Mouse (Mus musculus): ENCODE measurements around the gene Abcc4. TPM values are rescaled to one million over a fixed set of nuclear protein-coding genes. Genes with fewer than 3 reads are reported as not detected.
A peak's percentile ranks its signal among the peaks of the same experiment; 100 is the strongest.

Abcc4 gene
- total and polyA plus RNA-seq, 2 experiments from 2014 or later, result 2.3 to 4.8 TPM

- H3K36me3 ChIP-seq (ENCODE audit: insufficient read depth, low read length), result no peaks in the 10 kb centered on the region
- no peaks in the 10 kb centered on the region for H3K27me3 ChIP-seq (ENCODE audit: insufficient read depth, low read length)
- DNase-seq (ENCODE audit: low spot score) (no peak), ATAC-seq (no peak)
- no peaks in the 10 kb centered on the region for H3K4me1 ChIP-seq (ENCODE audit: insufficient read depth, low read length)
- H3K9me3 ChIP-seq (ENCODE audit: low read length), result no peaks in the 10 kb centered on the region
- H3K27ac ChIP-seq, result no peak overlapping the region
- no peak overlapping the region for H3K9ac ChIP-seq (replicated peaks; ENCODE audit: low read length)
- H3K4me3 ChIP-seq (ENCODE audit: low read length), result no peak overlapping the region
- 87% methylated on average over 13 of the region's 13 CpGs for WGBS
- TF ChIP-seq CTCF (IDR thresholded peaks at IDR 0.05; ENCODE audit: low read depth), result no peak
- no peak overlapping the region for H3K4me2 ChIP-seq (ENCODE audit: low read depth, low read length)
These were observed 111.6 kb downstream of the Abcc4 start for GRCm38 (mm10) chr14:118594463-118594862.

DNA sequence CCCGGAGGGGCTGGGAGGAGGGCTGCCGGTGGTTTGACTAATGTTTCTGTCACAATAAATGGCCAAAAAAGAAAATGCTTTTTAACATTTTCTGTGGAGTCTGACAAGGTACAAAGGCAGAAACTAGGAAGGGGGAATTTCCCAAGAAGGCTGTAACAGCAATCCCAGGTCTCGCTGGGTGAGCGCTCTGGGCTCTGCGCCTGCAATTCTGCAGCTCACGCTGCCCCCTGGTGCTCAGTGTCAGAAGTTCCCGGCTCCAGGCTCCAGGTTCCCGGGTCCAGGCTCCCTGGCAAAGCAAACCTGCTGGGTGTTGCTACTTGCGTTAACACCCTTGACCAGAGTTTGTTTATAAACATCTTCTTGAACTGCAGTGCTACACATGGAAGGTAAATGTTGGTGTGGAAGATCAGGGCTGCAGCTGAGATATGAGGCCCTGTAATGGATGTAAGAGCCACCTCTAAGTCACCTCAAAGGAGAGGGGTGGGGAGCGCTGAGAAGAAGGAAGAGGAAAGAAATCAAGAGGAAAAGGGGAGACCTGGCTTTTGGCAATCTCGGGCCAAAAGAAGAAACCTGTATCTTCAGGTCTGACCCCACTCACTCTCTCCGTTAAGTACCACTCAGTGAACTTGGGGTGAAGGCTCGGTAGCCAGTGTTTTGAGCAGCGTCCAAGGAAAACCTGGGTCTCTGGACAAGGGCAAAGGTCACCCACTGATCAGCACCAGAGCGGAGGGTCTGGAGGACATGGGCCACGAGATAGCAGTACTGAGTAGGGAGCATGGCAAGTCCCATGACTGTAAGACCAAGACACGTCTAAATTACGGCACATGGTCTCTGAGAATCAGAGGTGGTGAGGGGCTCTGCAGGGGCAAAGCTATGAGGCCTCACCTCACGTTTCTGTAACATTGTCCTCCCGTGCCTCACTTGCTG, 114.3 kb downstream of the Abcc4 start:
- H3K9me3 ChIP-seq (ENCODE audit: low read length), result no peaks in the 10 kb centered on the region
- TF ChIP-seq CTCF (IDR thresholded peaks at IDR 0.05; ENCODE audit: low read depth), result peak; percentile 92
- peak; percentile 91 for DNase-seq (ENCODE audit: low spot score)
- H3K9ac ChIP-seq (replicated peaks; ENCODE audit: low read length), result no peak overlapping the region
- peak; percentile 90 for ATAC-seq
- no peak overlapping the region for H3K4me3 ChIP-seq (ENCODE audit: low read length)
- H3K4me2 ChIP-seq (ENCODE audit: low read depth, low read length), result no peak overlapping the region
- no peaks in the 10 kb centered on the region for H3K36me3 ChIP-seq (ENCODE audit: insufficient read depth, low read length)
- no peak overlapping the region for H3K27ac ChIP-seq
- 50% methylated on average over 20 of the region's 20 CpGs for whole genome bisulfite sequencing
- no peaks in the 10 kb centered on the region for H3K4me1 ChIP-seq (ENCODE audit: insufficient read depth, low read length)
- H3K27me3 ChIP-seq (ENCODE audit: insufficient read depth, low read length), result no peaks in the 10 kb centered on the region

DNA sequence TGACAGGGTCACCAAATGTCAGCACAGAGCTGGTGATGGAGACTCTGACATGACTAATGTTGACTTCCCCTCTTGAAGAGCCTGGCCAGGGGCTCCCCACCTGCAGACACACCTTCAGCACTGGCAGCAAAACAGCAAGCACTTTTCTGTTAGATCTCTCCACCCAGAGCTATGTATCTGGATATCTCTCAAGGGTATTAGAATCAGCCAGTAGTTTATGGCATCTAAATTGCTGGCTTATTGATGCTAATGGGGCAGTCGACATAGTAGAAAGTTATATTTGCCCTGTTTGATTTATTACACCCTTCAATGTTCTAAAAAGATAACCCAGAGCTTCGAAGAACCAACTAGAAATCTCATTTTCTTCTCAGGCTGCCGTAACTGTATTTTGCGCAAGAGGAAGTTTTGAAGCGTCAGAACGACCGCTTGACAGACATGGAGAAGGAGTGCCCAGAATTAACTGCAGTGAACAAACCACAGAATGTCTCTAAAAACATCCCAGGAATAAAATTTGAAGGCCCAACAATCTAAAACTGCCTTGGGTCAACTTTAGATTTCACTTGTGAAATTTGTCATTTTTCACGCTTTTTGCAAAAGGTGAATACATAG, 123.6 kb downstream of the Abcc4 start:
- TF ChIP-seq CTCF (IDR thresholded peaks at IDR 0.05; ENCODE audit: low read depth), result no peak
- 87% methylated on average over 8 of the region's 8 CpGs for WGBS
- Histone ChIP-seq H3K9ac (replicated peaks; ENCODE audit: low read length) (no peak overlapping the region), H3K4me2 (ENCODE audit: low read depth, low read length) (no peak overlapping the region), H3K27ac (no peak overlapping the region), H3K4me3 (ENCODE audit: low read length) (no peak overlapping the region), H3K4me1 (ENCODE audit: insufficient read depth, low read length) (no peaks in the 10 kb centered on the region), H3K36me3 (ENCODE audit: insufficient read depth, low read length) (no peaks in the 10 kb centered on the region), H3K9me3 (ENCODE audit: low read length) (no peaks in the 10 kb centered on the region), H3K27me3 (ENCODE audit: insufficient read depth, low read length) (no peaks in the 10 kb centered on the region)
- DNase-seq (ENCODE audit: low spot score) (no peak), ATAC-seq (no peak)

- no peak for DNase-seq (ENCODE audit: low spot score)
- no peak for TF ChIP-seq CTCF (IDR thresholded peaks at IDR 0.05; ENCODE audit: low read depth)
- Histone ChIP-seq H3K9ac (replicated peaks; ENCODE audit: low read length) (no peak overlapping the region), H3K4me3 (ENCODE audit: low read length) (no peak overlapping the region), H3K9me3 (ENCODE audit: low read length) (no peaks in the 10 kb centered on the region), H3K4me2 (ENCODE audit: low read depth, low read length) (no peak overlapping the region), H3K27ac (no peak overlapping the region), H3K36me3 (ENCODE audit: insufficient read depth, low read length) (no peaks in the 10 kb centered on the region), H3K27me3 (ENCODE audit: insufficient read depth, low read length) (no peaks in the 10 kb centered on the region), H3K4me1 (ENCODE audit: insufficient read depth, low read length) (no peaks in the 10 kb centered on the region)
- ATAC-seq, result no peak
- 63% methylated on average over 8 of the region's 8 CpGs for WGBS
These were observed 124.3 kb downstream of the Abcc4 start for GRCm38 (mm10) chr14:118581673-118582072.

- H3K27ac ChIP-seq, result no peak overlapping the region
- no peaks in the 10 kb centered on the region for H3K27me3 ChIP-seq (ENCODE audit: insufficient read depth, low read length)
- H3K9ac ChIP-seq (replicated peaks; ENCODE audit: low read length), result no peak overlapping the region
- H3K9me3 ChIP-seq (ENCODE audit: low read length), result no peaks in the 10 kb centered on the region
- DNase-seq (ENCODE audit: low spot score) (no peak), ATAC-seq (no peak)
- H3K36me3 ChIP-seq (ENCODE audit: insufficient read depth, low read length), result no peaks in the 10 kb centered on the region
- no peaks in the 10 kb centered on the region for H3K4me1 ChIP-seq (ENCODE audit: insufficient read depth, low read length)
- H3K4me3 ChIP-seq (ENCODE audit: low read length), result no peak overlapping the region
- WGBS, result 90% methylated on average over 19 of the region's 19 CpGs
- no peak for TF ChIP-seq CTCF (IDR thresholded peaks at IDR 0.05; ENCODE audit: low read depth)
- H3K4me2 ChIP-seq (ENCODE audit: low read depth, low read length), result no peak overlapping the region
These were observed 126.8 kb downstream of the Abcc4 start for GRCm38 (mm10) chr14:118579013-118579728.

DNA sequence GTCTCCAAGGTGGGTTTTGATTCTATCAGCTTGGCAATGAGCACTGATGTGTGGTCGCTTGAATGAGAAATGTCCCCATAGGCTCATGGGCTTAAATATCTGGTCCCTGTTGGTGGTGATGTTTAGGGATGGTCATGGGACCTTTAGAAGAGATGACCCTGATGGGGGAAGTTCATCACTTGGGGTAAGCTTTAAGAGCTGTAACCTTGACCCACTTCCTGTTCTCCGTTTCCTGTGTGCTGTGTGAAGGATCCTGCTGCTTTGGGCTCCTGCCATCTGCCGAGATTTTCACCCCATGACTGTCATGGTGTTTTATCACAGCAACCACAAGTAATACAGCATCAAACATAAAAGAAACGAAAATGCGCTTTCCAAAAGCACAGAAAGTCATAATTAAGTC, 128.1 kb downstream of the Abcc4 start:
- H3K4me3 ChIP-seq (ENCODE audit: low read length), result no peak overlapping the region
- no peak for DNase-seq (ENCODE audit: low spot score)
- no peak for ATAC-seq
- WGBS, result 88% methylated on average over 5 of the region's 5 CpGs
- TF ChIP-seq CTCF (IDR thresholded peaks at IDR 0.05; ENCODE audit: low read depth), result no peak
- H3K27ac ChIP-seq, result no peak overlapping the region
- no peak overlapping the region for H3K4me2 ChIP-seq (ENCODE audit: low read depth, low read length)
- H3K9ac ChIP-seq (replicated peaks; ENCODE audit: low read length), result no peak overlapping the region
- no peaks in the 10 kb centered on the region for H3K4me1 ChIP-seq (ENCODE audit: insufficient read depth, low read length)
- H3K27me3 ChIP-seq (ENCODE audit: insufficient read depth, low read length), result no peaks in the 10 kb centered on the region
- no peaks in the 10 kb centered on the region for H3K36me3 ChIP-seq (ENCODE audit: insufficient read depth, low read length)
- no peaks in the 10 kb centered on the region for H3K9me3 ChIP-seq (ENCODE audit: low read length)
